Mouse (Mus musculus) intestine, embryonic 15.5 days (tissue): ENCODE data around the gene Cdkn2aip. TPM values are rescaled to one million over a fixed set of nuclear protein-coding genes. Genes with fewer than 3 reads are reported as not detected.
A peak's percentile ranks its signal among the peaks of the same experiment; 100 is the strongest.

ENCODE experiments used
- ATAC-seq: fragments of 200-750 bp; cut with Nextera tagmentation; 2 replicates; pipeline ENCODE4 v1.8.0; 2017; ENCODE audit warnings: moderate TSS enrichment, moderate library complexity
- H3K27ac ChIP-seq: fragments of 300-500 bp; sonication (generic); 2 replicates; pipeline ENCODE4 v1.5.1; 2015; ENCODE audit warnings: mild to moderate bottlenecking, inconsistent platforms
- H3K27me3 ChIP-seq: fragments of 300-500 bp; sonication (generic); replicated peaks from 2 replicates; pipeline ENCODE4 v1.6.1; 2015; ENCODE audit warnings: inconsistent platforms
- H3K36me3 ChIP-seq: fragments of 300-500 bp; sonication (generic); 2 replicates; pipeline ENCODE4 v1.6.1; 2015; ENCODE audit warnings: inconsistent platforms
- H3K4me1 ChIP-seq: fragments of 300-500 bp; sonication (generic); replicated peaks from 2 replicates; pipeline ENCODE4 v1.6.1; 2015; ENCODE audit warnings: inconsistent platforms
- H3K4me2 ChIP-seq: fragments of 300-500 bp; sonication (generic); replicated peaks from 2 replicates; pipeline ENCODE4 v1.6.1; 2015; ENCODE audit warnings: mild to moderate bottlenecking, inconsistent platforms
- H3K4me3 ChIP-seq: fragments of 300-500 bp; sonication (generic); replicated peaks from 2 replicates; pipeline ENCODE4 v1.5.1; 2015; ENCODE audit warnings: inconsistent platforms
- H3K9ac ChIP-seq: fragments of 300-500 bp; sonication (generic); 2 replicates; pipeline ENCODE4 v1.6.1; 2015; ENCODE audit warnings: inconsistent platforms
- H3K9me3 ChIP-seq: fragments of 300-500 bp; sonication (generic); 2 replicates; pipeline ENCODE4 v1.6.1; 2016; ENCODE audit warnings: inconsistent platforms
- whole genome bisulfite sequencing: fragments of 180-500 bp; shearing (Covaris S2); methylation state at CpG from one replicate; pipeline ENCODE4 v1.1.7; 2015; 5-methylcytosine and 5-hydroxymethylcytosine counted together
- polyA plus RNA-seq: library from polyadenylated mRNA; unstranded; fragments of >200 nt; fragmentation: Nextera tagmentation; extraction: Ambion mirVana; gene quantifications from 2 replicates; pipeline ENCODE4 v1.2.1, GENCODE M21; 2015

Cdkn2aip gene
- polyA plus RNA-seq: 21.7 and 24.1 TPM in 2 replicates

GRCm38 (mm10) chr8:47713761-47714745 is at the start of gene Cdkn2aip:
Cdkn2aip (minus strand) TSS chr8:47713932.
- H3K9ac ChIP-seq: peak within 1 kb of the TSS; percentile 88
- H3K36me3 ChIP-seq: peaks cover 7% of the 10 kb centered on the region; the same call in 1 of the 2 replicates
- peak within 1 kb of the TSS; percentile 74 for H3K4me2 ChIP-seq
- H3K4me3 ChIP-seq: peak within 1 kb of the TSS; percentile 95
- no peaks in the 10 kb centered on the region for H3K9me3 ChIP-seq
- peak within 1 kb of the TSS; percentile 95 for H3K27ac ChIP-seq
- H3K4me1 ChIP-seq: no peaks in the 10 kb centered on the region; the same call in 1 of the 2 replicates
- under 1% methylated on average over 106 of the region's 114 CpGs for WGBS
- peak; percentile 97 for ATAC-seq
- H3K27me3 ChIP-seq: no peaks in the 10 kb centered on the region

- Histone ChIP-seq H3K36me3 (no peaks in the 10 kb centered on the region), H3K4me1 (0 out of 2 replicates have a peak, but pooled peaks cover 6% of the 10 kb centered on the region), H3K9ac (no peak overlapping the region), H3K4me3 (no peak overlapping the region), H3K4me2 (no peak overlapping the region), H3K27ac (no peak overlapping the region), H3K9me3 (no peaks in the 10 kb centered on the region), H3K27me3 (no peaks in the 10 kb centered on the region)
- no peak for ATAC-seq
- 41% methylated on average over 9 of the region's 9 CpGs for WGBS
These were observed 49.5 kb upstream of the Cdkn2aip start for GRCm38 (mm10) chr8:47763194-47763593.

- Histone ChIP-seq H3K27me3 (no peaks in the 10 kb centered on the region), H3K27ac (no peak overlapping the region), H3K4me3 (no peak overlapping the region), H3K9me3 (no peaks in the 10 kb centered on the region), H3K4me1 (0 out of 2 replicates have a peak, but pooled peaks cover 6% of the 10 kb centered on the region), H3K36me3 (no peaks in the 10 kb centered on the region), H3K4me2 (0 out of 2 replicates have a peak overlapping the region, but pooled peaks have one; percentile 2), H3K9ac (no peak overlapping the region)
- ATAC-seq: peak; percentile 28
- 44% methylated on average over 11 of the region's 11 CpGs for WGBS
These were observed 47.0 kb upstream of the Cdkn2aip start for GRCm38 (mm10) chr8:47760685-47761084.

GRCm38 (mm10) chr8:47760186-47760585 is 46.5 kb upstream of the Cdkn2aip start:
- no peak overlapping the region for H3K27ac ChIP-seq
- WGBS: 68% methylated on average over 4 of the region's 4 CpGs
- no peak for ATAC-seq

GRCm38 (mm10) chr8:47753121-47753520 is 39.4 kb upstream of the Cdkn2aip start:
- no peaks in the 10 kb centered on the region for H3K27me3 ChIP-seq
- H3K4me2 ChIP-seq: no peak overlapping the region
- no peak overlapping the region for H3K27ac ChIP-seq
- no peaks in the 10 kb centered on the region for H3K9me3 ChIP-seq
- WGBS: 88% methylated on average over 3 of the region's 3 CpGs
- no peak overlapping the region for H3K9ac ChIP-seq
- ATAC-seq: no peak
- H3K36me3 ChIP-seq: no peaks in the 10 kb centered on the region
- no peaks in the 10 kb centered on the region for H3K4me1 ChIP-seq
- no peak overlapping the region for H3K4me3 ChIP-seq

More at GRCm38 (mm10) chr8:47760186-47760585, 46.5 kb upstream of the Cdkn2aip start:
- H3K36me3 ChIP-seq: no peaks in the 10 kb centered on the region
- no peak overlapping the region for H3K4me2 ChIP-seq
- H3K9ac ChIP-seq: no peak overlapping the region
- H3K9me3 ChIP-seq: no peaks in the 10 kb centered on the region
- H3K4me1 ChIP-seq: 0 out of 2 replicates have a peak, but pooled peaks cover 6% of the 10 kb centered on the region
- H3K27me3 ChIP-seq: no peaks in the 10 kb centered on the region
- H3K4me3 ChIP-seq: no peak overlapping the region

GRCm38 (mm10) chr8:47750096-47750495 is 36.4 kb upstream of the Cdkn2aip start:
- H3K27me3 ChIP-seq: no peaks in the 10 kb centered on the region
- WGBS: 51% methylated on average over 14 of the region's 14 CpGs
- H3K4me1 ChIP-seq: no peaks in the 10 kb centered on the region
- no peak overlapping the region for H3K4me2 ChIP-seq
- no peaks in the 10 kb centered on the region for H3K36me3 ChIP-seq
- no peak overlapping the region for H3K27ac ChIP-seq
- no peak overlapping the region for H3K4me3 ChIP-seq
- no peak overlapping the region for H3K9ac ChIP-seq
- ATAC-seq: no peak
- H3K9me3 ChIP-seq: no peaks in the 10 kb centered on the region

GRCm38 (mm10) chr8:47749491-47749890 is 35.8 kb upstream of the Cdkn2aip start:
- Histone ChIP-seq H3K4me3 (no peak overlapping the region), H3K9ac (no peak overlapping the region), H3K4me2 (no peak overlapping the region), H3K27ac (no peak overlapping the region), H3K36me3 (no peaks in the 10 kb centered on the region), H3K4me1 (no peaks in the 10 kb centered on the region), H3K9me3 (no peaks in the 10 kb centered on the region), H3K27me3 (no peaks in the 10 kb centered on the region)
- no peak for ATAC-seq
- WGBS: 67% methylated on average over 8 of the region's 8 CpGs

GRCm38 (mm10) chr8:47746304-47746703 is 32.6 kb upstream of the Cdkn2aip start:
- H3K4me2 ChIP-seq: no peak overlapping the region
- H3K4me1 ChIP-seq: no peaks in the 10 kb centered on the region
- 68% methylated on average over 12 of the region's 12 CpGs for WGBS
- no peak overlapping the region for H3K27ac ChIP-seq
- no peak for ATAC-seq
- H3K9me3 ChIP-seq: no peaks in the 10 kb centered on the region
- H3K27me3 ChIP-seq: no peaks in the 10 kb centered on the region
- no peak overlapping the region for H3K9ac ChIP-seq
- H3K36me3 ChIP-seq: no peaks in the 10 kb centered on the region
- H3K4me3 ChIP-seq: no peak overlapping the region

GRCm38 (mm10) chr8:47745848-47746247 is 32.1 kb upstream of the Cdkn2aip start:
- H3K9me3 ChIP-seq: no peaks in the 10 kb centered on the region
- no peaks in the 10 kb centered on the region for H3K36me3 ChIP-seq
- no peaks in the 10 kb centered on the region for H3K27me3 ChIP-seq
- H3K27ac ChIP-seq: no peak overlapping the region
- no peaks in the 10 kb centered on the region for H3K4me1 ChIP-seq
- no peak overlapping the region for H3K9ac ChIP-seq
- ATAC-seq: no peak
- H3K4me3 ChIP-seq: no peak overlapping the region
- WGBS: 37% methylated on average over 6 of the region's 6 CpGs
- no peak overlapping the region for H3K4me2 ChIP-seq

- Histone ChIP-seq H3K36me3 (no peaks in the 10 kb centered on the region), H3K27ac (no peak overlapping the region), H3K9ac (no peak overlapping the region), H3K4me1 (no peaks in the 10 kb centered on the region), H3K27me3 (no peaks in the 10 kb centered on the region), H3K4me2 (no peak overlapping the region), H3K4me3 (no peak overlapping the region), H3K9me3 (no peaks in the 10 kb centered on the region)
- WGBS: 55% methylated on average over 9 of the region's 9 CpGs
- ATAC-seq: peak; percentile 67
These were observed 31.1 kb upstream of the Cdkn2aip start for GRCm38 (mm10) chr8:47744803-47745202.

- WGBS: 7% methylated on average over 11 of the region's 11 CpGs
- H3K4me1 ChIP-seq: no peaks in the 10 kb centered on the region
- no peak overlapping the region for H3K4me3 ChIP-seq
- no peaks in the 10 kb centered on the region for H3K36me3 ChIP-seq
- H3K27me3 ChIP-seq: no peaks in the 10 kb centered on the region
- H3K4me2 ChIP-seq: no peak overlapping the region; the same call in 1 of the 2 replicates
- no peak overlapping the region for H3K27ac ChIP-seq
- H3K9me3 ChIP-seq: no peaks in the 10 kb centered on the region
- ATAC-seq: no peak
- H3K9ac ChIP-seq: no peak overlapping the region
These were observed 29.7 kb upstream of the Cdkn2aip start for GRCm38 (mm10) chr8:47743419-47743818.

- Histone ChIP-seq H3K36me3 (no peaks in the 10 kb centered on the region), H3K4me3 (no peak overlapping the region), H3K27me3 (no peaks in the 10 kb centered on the region), H3K9ac (no peak overlapping the region), H3K4me2 (no peak overlapping the region; the same call in 1 of the 2 replicates), H3K27ac (no peak overlapping the region), H3K9me3 (no peaks in the 10 kb centered on the region), H3K4me1 (no peaks in the 10 kb centered on the region)
- 33% methylated on average over 8 of the region's 8 CpGs for WGBS
- no peak for ATAC-seq
These were observed 29.3 kb upstream of the Cdkn2aip start for GRCm38 (mm10) chr8:47742992-47743391.
